Mouse (Mus musculus) C3H10T1/2 (cell line): ENCODE measurements around the gene Atxn7l1. TPM values are rescaled to one million over a fixed set of nuclear protein-coding genes. Genes with fewer than 3 reads are reported as not detected.

Source experiments
- polyA plus RNA-seq, 2 experiments: library from polyadenylated mRNA; unstranded; fragments of >200 nt; fragmentation: generic; extraction: Trizol; gene quantifications; one replicate each; pipeline ENCODE4 v1.2.1; 2012; ENCODE audit warnings: missing spikeins in 2 of 2

Gene Atxn7l1
- 1 to 10 TPM; 1.8 to 8.4 TPM for polyA plus RNA-seq

DNA sequence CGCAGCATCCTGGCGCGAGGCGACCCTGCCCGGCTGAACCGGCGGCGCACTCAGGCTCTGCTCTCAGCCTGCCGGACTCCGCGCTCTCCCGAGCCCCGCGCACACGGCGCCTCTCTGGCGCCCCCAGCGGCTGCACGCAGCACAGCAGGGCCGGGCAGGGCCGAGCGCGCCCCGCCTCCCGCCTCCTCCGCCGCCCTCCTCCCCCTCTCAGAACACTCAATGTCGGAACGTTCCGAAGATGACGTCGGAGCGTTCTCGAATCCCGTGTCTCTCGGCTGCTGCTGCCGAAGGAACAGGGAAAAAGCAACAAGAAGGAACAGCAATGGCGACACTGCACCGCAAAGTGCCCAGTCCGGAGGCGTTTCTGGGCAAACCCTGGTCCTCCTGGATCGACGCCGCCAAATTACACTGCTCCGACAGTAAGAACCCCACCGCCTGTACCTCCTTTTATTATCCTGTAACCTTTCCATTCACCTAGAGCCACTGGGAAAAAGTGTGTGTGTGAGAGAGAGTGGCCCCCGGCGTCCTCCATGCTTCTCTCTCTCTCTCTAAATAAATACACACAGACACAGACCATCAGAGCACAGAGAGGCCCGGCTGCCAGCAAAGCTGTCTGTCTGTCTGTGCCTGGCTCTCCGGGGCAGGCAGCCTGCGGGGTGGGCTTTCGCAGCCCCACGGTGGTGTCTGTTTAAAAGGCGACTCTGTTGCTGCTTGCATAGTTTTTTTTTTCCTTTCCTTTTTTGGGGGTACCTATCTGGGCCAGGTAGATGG, at the start of gene Atxn7l1:
Gene Atxn7l1 (plus strand): TSS at position 197 of the 771 bp plus-strand sequence.

DNA sequence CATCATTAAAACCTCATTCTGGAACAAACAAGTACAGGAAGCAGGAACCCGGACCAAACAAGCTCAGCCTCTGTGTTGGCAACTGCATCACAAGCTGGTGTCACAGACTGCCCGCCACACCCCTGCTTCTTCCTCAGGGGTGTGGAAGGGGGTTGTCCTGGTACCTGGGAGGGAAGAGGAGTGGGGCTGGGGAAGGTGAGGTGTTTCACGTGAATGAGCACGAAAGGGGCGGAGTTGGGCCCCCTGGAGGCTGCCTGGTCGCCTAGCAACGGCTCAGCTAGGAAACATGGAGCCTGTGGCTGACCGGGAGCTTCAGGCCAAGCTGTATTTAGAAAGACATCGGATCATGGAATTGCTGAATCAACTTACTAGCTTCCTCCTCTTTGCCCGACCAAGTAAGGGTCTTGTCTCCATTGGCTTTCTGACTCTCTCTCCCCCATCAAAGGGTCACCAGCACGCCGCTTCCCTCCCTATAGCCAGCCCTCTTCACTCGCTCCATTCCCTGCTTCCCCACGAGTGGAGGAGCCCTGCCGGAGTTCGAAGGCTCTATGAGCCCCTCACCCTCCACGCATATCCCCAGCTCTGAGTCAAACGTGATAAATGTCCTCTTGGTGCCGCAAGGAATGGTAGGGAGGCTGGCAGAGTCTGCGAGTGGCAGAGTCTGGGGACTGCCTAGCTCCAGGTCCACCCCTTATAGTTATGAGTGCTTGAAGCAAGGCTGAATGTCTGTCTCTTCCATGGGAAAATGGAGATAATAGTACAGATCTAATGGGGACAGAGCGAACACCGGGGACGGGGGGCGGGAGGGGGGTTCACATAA, 247.5 kb downstream of the Atxn7l1 start, which contains the start of gene Efcab10:
Gene Efcab10 (plus strand): TSS at position 51 of the 820 bp plus-strand sequence.

Other genes with a start within 250 kb of the Atxn7l1 start
- 10 to 100 TPM; 11.1 to 19.2 TPM for gene Sypl, start 193.8 kb upstream of the Atxn7l1 start, polyA plus RNA-seq
- not detected for gene Cdhr3, start 54.8 kb upstream of the Atxn7l1 start, polyA plus RNA-seq
- not detected for gene Efcab10, start 247.2 kb downstream of the Atxn7l1 start, polyA plus RNA-seq